Mouse (Mus musculus) lung, embryonic 16.5 days (tissue): ENCODE measurements around the gene Htra1. TPM values are rescaled to one million over a fixed set of nuclear protein-coding genes. Genes with fewer than 3 reads are reported as not detected.

ENCODE experiments used
- ATAC-seq: fragments of 200-750 bp; cut with Nextera tagmentation; 2 replicates; pipeline ENCODE4 v1.8.0; 2017; ENCODE audit warnings: low read depth, mild to moderate bottlenecking, moderate library complexity
- H3K27ac ChIP-seq: fragments of 300-500 bp; sonication (generic); 2 replicates; pipeline ENCODE4 v1.5.1; 2014; ENCODE audit warnings: mild to moderate bottlenecking, control low read depth, low read length
- H3K27me3 ChIP-seq: fragments of 300-500 bp; sonication (generic); 2 replicates; pipeline ENCODE4 v1.6.1; 2014; ENCODE audit warnings: low read depth, low read length, mixed read lengths; ENCODE audit not compliant: control insufficient read depth, insufficient read depth
- H3K36me3 ChIP-seq: fragments of 300-500 bp; sonication (generic); 2 replicates; pipeline ENCODE4 v1.6.1; 2014; ENCODE audit warnings: low read length; ENCODE audit not compliant: control insufficient read depth, insufficient read depth
- H3K4me1 ChIP-seq: fragments of 300-500 bp; sonication (generic); replicated peaks from 2 replicates; pipeline ENCODE4 v1.6.1; 2014; ENCODE audit warnings: low read length, mixed read lengths; ENCODE audit not compliant: control insufficient read depth, insufficient read depth
- H3K4me2 ChIP-seq: fragments of 300-500 bp; sonication (generic); 2 replicates; pipeline ENCODE4 v1.6.1; 2014; ENCODE audit warnings: low read depth, low read length, control low read depth
- H3K4me3 ChIP-seq: fragments of 300-500 bp; sonication (generic); 2 replicates; pipeline ENCODE4 v1.5.1; 2014; ENCODE audit warnings: mild to moderate bottlenecking, low read length, control low read depth
- H3K9ac ChIP-seq: fragments of 300-500 bp; sonication (generic); 2 replicates; pipeline ENCODE4 v1.6.1; 2014; ENCODE audit warnings: low read length, control low read depth
- H3K9me3 ChIP-seq: fragments of 300-500 bp; sonication (generic); 2 replicates; pipeline ENCODE4 v1.6.1; 2016; ENCODE audit warnings: low read length; ENCODE audit not compliant: control insufficient read depth
- WGBS: fragments of 180-500 bp; shearing (Covaris S2); extraction: QIAGEN DNeasy Blood & Tissue Kit; methylation state at CpG from one replicate; pipeline ENCODE4 v1.1.7; 2014; 5-methylcytosine and 5-hydroxymethylcytosine counted together
- polyA plus RNA-seq: library from polyadenylated mRNA; unstranded; fragments of >200 nt; fragmentation: Nextera tagmentation; extraction: Ambion mirVana; gene quantifications from 2 replicates; pipeline ENCODE4 v1.2.1, GENCODE M21; 2015

Gene Htra1
- polyA plus RNA-seq, 1 experiment from 2014 or later, result 75.7 TPM

DNA sequence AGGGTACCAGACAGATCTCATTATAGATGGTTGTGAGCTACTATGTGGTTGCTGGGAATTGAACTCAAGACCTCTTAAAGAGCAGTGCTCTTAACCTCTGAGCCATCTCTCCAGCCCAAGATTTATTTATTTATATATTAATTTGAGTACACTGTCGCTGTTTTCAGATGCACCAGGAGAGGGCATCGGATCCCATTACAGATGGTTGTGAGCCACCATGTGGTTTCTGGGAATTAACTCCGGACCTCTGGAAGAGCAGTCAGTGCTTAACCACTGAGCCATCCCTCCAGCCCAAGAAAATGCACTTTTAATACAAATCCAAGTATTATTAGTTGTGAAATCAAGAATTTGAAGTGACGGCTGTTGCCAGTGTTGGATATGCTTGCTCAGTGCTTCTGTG, 37.5 kb upstream of the Htra1 start:
- WGBS, result 85% methylated on average over 4 of the region's 4 CpGs
- Histone ChIP-seq H3K4me3 (no peak overlapping the region), H3K9ac (no peak overlapping the region), H3K4me2 (no peak overlapping the region), H3K27ac (no peak overlapping the region), H3K9me3 (no peaks in the 10 kb centered on the region), H3K27me3 (no peaks in the 10 kb centered on the region), H3K4me1 (no peaks in the 10 kb centered on the region), H3K36me3 (peaks cover 12% of the 10 kb centered on the region)
- no peak for ATAC-seq

DNA sequence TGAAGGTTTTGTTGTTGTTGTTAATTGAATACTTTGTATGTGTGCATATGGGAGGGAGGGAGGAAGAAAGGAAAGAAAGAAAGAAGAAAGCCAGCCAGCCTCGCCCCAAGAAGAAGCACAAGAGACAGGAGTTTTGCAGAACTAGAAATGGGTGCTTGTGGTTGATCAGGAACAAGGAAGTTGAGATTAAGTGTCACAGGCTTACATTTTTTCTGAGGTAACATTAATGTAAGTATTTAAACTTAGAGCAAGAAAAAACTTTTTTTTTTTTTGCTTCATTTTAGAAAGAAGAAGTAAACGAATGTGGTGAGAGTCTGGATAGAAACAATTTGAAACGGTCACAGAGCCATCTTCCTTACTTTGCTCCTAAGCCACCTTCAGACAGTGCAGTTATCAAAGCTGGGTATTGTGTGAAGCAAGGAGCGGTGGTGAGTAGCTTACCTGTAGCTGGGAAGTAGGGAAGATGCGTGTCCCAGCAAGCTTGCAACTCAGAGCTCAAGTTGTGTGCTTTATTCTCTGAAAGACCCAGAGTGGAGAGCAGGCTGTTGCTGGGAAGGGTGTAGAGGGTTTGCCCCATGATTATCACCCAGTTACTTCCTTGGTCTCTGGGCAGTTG, 35.6 kb upstream of the Htra1 start:
- Histone ChIP-seq H3K9ac (no peak overlapping the region), H3K4me3 (no peak overlapping the region), H3K27me3 (no peaks in the 10 kb centered on the region), H3K9me3 (no peaks in the 10 kb centered on the region), H3K4me1 (no peaks in the 10 kb centered on the region), H3K4me2 (no peak overlapping the region), H3K36me3 (peaks cover 23% of the 10 kb centered on the region), H3K27ac (no peak overlapping the region)
- no peak for ATAC-seq
- 82% methylated on average over 5 of the region's 5 CpGs for WGBS

DNA sequence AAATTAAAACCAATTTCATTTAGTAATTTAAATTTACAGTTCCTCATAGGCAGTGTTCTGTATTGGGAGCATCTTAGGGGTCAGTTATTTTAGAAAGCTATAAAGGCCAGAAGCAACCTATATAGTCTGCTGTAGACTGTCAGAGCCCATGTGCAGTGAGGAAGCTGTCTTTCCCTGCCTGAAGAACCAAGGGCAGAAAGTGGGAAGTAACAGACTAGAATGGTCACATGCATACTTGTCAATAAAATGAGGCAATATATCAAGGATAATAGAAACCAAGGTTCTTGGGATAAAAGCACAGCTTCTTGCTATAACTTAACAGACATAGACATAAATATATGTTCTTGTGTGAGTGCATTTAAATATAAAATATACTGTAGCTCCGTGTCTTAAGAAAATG, 33.0 kb upstream of the Htra1 start:
- peaks cover 24% of the 10 kb centered on the region for H3K36me3 ChIP-seq
- no peaks in the 10 kb centered on the region for H3K27me3 ChIP-seq
- no peak overlapping the region for H3K4me3 ChIP-seq
- WGBS, result 95% methylated on average over 1 of the region's 1 CpGs
- no peaks in the 10 kb centered on the region for H3K9me3 ChIP-seq
- H3K4me1 ChIP-seq, result no peaks in the 10 kb centered on the region
- no peak overlapping the region for H3K4me2 ChIP-seq
- no peak overlapping the region for H3K9ac ChIP-seq
- no peak for ATAC-seq
- no peak overlapping the region for H3K27ac ChIP-seq

DNA sequence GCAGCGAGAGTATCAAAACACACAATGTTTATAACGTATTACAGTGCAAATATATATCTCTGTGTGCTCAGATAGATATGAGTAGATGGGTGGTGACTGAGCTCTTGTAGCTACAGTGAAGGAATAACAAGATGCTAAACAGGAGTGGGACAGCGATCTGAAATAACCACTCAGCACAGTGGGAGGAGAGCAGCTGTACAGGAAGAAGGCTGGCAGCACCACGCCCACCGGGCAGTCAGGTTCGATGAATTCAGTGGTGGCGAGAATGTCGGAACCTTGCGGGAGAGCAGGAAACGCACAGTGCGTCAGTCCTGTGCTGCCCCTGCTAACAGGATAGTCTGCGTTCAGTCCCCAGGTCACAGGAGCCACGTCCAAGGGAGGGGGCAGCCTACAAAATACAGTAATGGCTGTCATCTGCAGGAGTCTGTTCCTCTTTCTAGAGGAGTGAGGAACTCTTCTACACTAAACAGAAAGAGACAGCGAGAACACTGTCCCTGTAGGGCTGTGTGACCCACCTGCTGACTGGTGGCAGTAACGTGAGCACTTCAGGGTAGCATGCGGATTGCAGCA, 32.3 kb upstream of the Htra1 start:
- H3K4me1 ChIP-seq, result no peaks in the 10 kb centered on the region
- H3K4me2 ChIP-seq, result no peak overlapping the region
- ATAC-seq, result no peak
- H3K9me3 ChIP-seq, result no peaks in the 10 kb centered on the region
- H3K36me3 ChIP-seq, result peaks cover 26% of the 10 kb centered on the region
- WGBS, result 72% methylated on average over 16 of the region's 16 CpGs
- no peak overlapping the region for H3K9ac ChIP-seq
- no peak overlapping the region for H3K4me3 ChIP-seq
- no peak overlapping the region for H3K27ac ChIP-seq
- H3K27me3 ChIP-seq, result no peaks in the 10 kb centered on the region

- no peak for ATAC-seq
- Histone ChIP-seq H3K27ac (no peak overlapping the region), H3K36me3 (peaks cover 30% of the 10 kb centered on the region), H3K4me2 (no peak overlapping the region), H3K4me3 (no peak overlapping the region), H3K4me1 (no peaks in the 10 kb centered on the region), H3K9me3 (no peaks in the 10 kb centered on the region), H3K27me3 (no peaks in the 10 kb centered on the region), H3K9ac (no peak overlapping the region)
- 82% methylated on average over 13 of the region's 13 CpGs for WGBS
Observed at GRCm38 (mm10) chr7:130904571-130905365, 31.1 kb upstream of the Htra1 start.

- peaks cover 21% of the 10 kb centered on the region for H3K36me3 ChIP-seq
- H3K4me3 ChIP-seq, result no peak overlapping the region
- H3K9ac ChIP-seq, result no peak overlapping the region
- no peaks in the 10 kb centered on the region for H3K9me3 ChIP-seq
- no peak overlapping the region for H3K27ac ChIP-seq
- no peaks in the 10 kb centered on the region for H3K27me3 ChIP-seq
- WGBS, result 89% methylated on average over 14 of the region's 14 CpGs
- no peak for ATAC-seq
- H3K4me2 ChIP-seq, result no peak overlapping the region
- H3K4me1 ChIP-seq, result no peaks in the 10 kb centered on the region
Observed at GRCm38 (mm10) chr7:130910841-130911240, 25.1 kb upstream of the Htra1 start.

- no peak overlapping the region for H3K27ac ChIP-seq
- H3K4me1 ChIP-seq, result no peaks in the 10 kb centered on the region
- H3K4me2 ChIP-seq, result no peak overlapping the region
- H3K36me3 ChIP-seq, result peaks cover 8% of the 10 kb centered on the region
- no peaks in the 10 kb centered on the region for H3K27me3 ChIP-seq
- no peak overlapping the region for H3K4me3 ChIP-seq
- ATAC-seq, result peak; percentile 52; the same call in 1 of the 2 replicates
- no peaks in the 10 kb centered on the region for H3K9me3 ChIP-seq
- 35% methylated on average over 5 of the region's 5 CpGs for WGBS
- H3K9ac ChIP-seq, result no peak overlapping the region
Observed at GRCm38 (mm10) chr7:130914693-130915363, 21.1 kb upstream of the Htra1 start.

DNA sequence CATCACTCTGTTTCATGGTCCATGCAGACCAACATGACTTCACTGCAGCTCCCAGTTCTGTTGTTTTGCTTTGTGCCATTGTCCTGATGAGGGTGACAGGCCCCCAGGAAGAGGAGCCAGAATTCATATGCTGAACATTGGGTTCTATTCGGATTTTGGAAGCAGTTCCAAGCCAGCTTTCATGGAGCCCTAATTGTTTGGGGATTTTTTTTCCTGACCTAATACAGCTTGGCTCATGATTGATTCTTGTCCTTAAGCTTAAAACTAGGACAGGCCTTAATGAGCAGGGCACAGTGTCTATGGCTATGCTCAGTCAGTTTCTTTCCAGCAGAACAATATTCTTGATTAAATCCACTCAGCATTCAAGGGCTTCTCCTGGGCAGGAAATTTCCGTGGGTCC, 17.7 kb upstream of the Htra1 start:
- 63% methylated on average over 2 of the region's 2 CpGs for WGBS
- no peaks in the 10 kb centered on the region for H3K4me1 ChIP-seq
- ATAC-seq, result no peak

More for the DNA sequence above, 17.7 kb upstream of the Htra1 start:
- no peaks in the 10 kb centered on the region for H3K36me3 ChIP-seq
- no peaks in the 10 kb centered on the region for H3K9me3 ChIP-seq
- H3K9ac ChIP-seq, result no peak overlapping the region
- no peak overlapping the region for H3K4me3 ChIP-seq
- no peak overlapping the region for H3K27ac ChIP-seq
- H3K4me2 ChIP-seq, result no peak overlapping the region
- no peaks in the 10 kb centered on the region for H3K27me3 ChIP-seq
